In the genomic region with DNA sequence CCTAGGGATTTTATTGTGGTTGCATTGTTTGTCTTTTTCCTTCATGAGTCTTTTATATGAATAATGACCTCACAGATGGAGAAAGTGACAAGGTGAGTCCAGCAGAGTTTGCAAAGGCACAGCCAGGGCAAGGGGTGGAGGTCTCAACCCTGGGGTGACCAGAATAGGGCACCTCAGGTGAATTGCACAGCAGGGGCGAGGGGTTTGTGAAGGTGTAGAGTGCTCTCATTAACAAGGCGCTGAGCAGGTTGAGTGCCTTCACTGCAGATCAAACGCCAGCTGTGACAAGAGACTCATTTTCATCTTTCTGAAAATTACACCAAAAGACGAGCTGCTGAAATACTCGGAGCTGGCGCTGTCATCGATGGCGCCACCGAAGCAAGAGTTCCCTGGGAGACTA, we compare ENCODE assay signal across 9 mouse cellular contexts. TPM values are rescaled to one million over a fixed set of nuclear protein-coding genes. Genes with fewer than 3 reads are reported as not detected.
A peak's percentile ranks its signal among the peaks of the same experiment; 100 is the strongest.
DNase-seq lines count a peak whose midpoint lies in the region; ATAC-seq and TF ChIP-seq lines count a peak whose summit lies in the region.
"Had no signal": no experiment of that assay in that cellular context is flagged by ENCODE, and none has a peak within 500 bp of the region (broad histone marks: within the 10 kb centered on the region; RNA-seq: fewer than 3 reads in every experiment).

No protein-coding gene starts in this region.

- no peak for DNase-seq in heart, adult 9 months (ENCODE audit: low spot score in 2 of 2)
- peak; percentile 33 for DNase-seq in brain, embryonic 14.5 days (ENCODE audit: low read depth)
- no peak for DNase-seq in layer of hippocampus, adult 11-12 months (ENCODE audit: low spot score)
- DNase-seq in embryo, embryonic 10.5 days (ENCODE audit: low spot score) = no peak
- DNase-seq in gastrocnemius, postnatal 25 days = no peak

- no peaks in the 10 kb centered on the region for H3K9me3 ChIP-seq in heart, embryonic 15.5 days (replicated peaks)
- H3K9me3 ChIP-seq in forebrain, embryonic 16.5 days (ENCODE audit: control insufficient read depth, low read length) = no peaks in the 10 kb centered on the region
- no peaks in the 10 kb centered on the region for H3K9me3 ChIP-seq in midbrain, embryonic 12.5 days

- WGBS in heart, embryonic 15.5 days = 22% methylated on average over 9 of the region's 9 CpGs
- WGBS in forebrain, embryonic 16.5 days = 12% methylated on average over 9 of the region's 9 CpGs
- 10% methylated on average over 9 of the region's 9 CpGs for WGBS in midbrain, embryonic 12.5 days

- no peaks in the 10 kb centered on the region for H3K36me3 ChIP-seq in heart, embryonic 15.5 days
- no peaks in the 10 kb centered on the region for H3K36me3 ChIP-seq in forebrain, embryonic 16.5 days (ENCODE audit: control insufficient read depth, insufficient read depth)
- no peaks in the 10 kb centered on the region for H3K36me3 ChIP-seq in midbrain, embryonic 12.5 days
- H3K36me3 ChIP-seq: G1E had no signal

- ATAC-seq in heart, embryonic 15.5 days (replicated peaks; ENCODE audit: insufficient number of reproducible peaks, insufficient read depth, low FRiP score, low read depth) = no peak
- ATAC-seq in forebrain, embryonic 16.5 days = peak; percentile 45
- no peak for ATAC-seq in midbrain, embryonic 12.5 days (ENCODE audit: low FRiP score, low read depth)

- H3K4me1 ChIP-seq in heart, embryonic 15.5 days (replicated peaks) = peaks cover 11% of the 10 kb centered on the region
- H3K4me1 ChIP-seq in forebrain, embryonic 16.5 days (replicated peaks; ENCODE audit: control insufficient read depth, insufficient read depth, low read length) = peaks cover 7% of the 10 kb centered on the region
- H3K4me1 ChIP-seq in midbrain, embryonic 12.5 days = peaks cover 13% of the 10 kb centered on the region

- H3K27ac ChIP-seq in heart, embryonic 15.5 days = no peak overlapping the region
- H3K27ac ChIP-seq in forebrain, embryonic 16.5 days (ENCODE audit: low read length) = no peak overlapping the region
- no peak overlapping the region for H3K27ac ChIP-seq in midbrain, embryonic 12.5 days (replicated peaks)

- no peak for TF ChIP-seq CTCF in brain, embryonic 14.5 days (IDR thresholded peaks at IDR 0.05; ENCODE audit: borderline replicate concordance, extremely low read depth, insufficient read depth, insufficient read length)

- peak overlapping the region; percentile 90 for H3K4me2 ChIP-seq in heart, embryonic 15.5 days
- H3K4me2 ChIP-seq in forebrain, embryonic 16.5 days (ENCODE audit: low read length) = peak overlapping the region; percentile 87
- peak overlapping the region; percentile 97 for H3K4me2 ChIP-seq in midbrain, embryonic 12.5 days (replicated peaks)

- peak overlapping the region; percentile 63 for H3K4me3 ChIP-seq in heart, embryonic 15.5 days
- peak overlapping the region; percentile 60 for H3K4me3 ChIP-seq in forebrain, embryonic 16.5 days (replicated peaks; ENCODE audit: low read length)
- H3K4me3 ChIP-seq in midbrain, embryonic 12.5 days = peak overlapping the region; percentile 71

- no peak overlapping the region for H3K9ac ChIP-seq in heart, embryonic 15.5 days
- H3K9ac ChIP-seq in forebrain, embryonic 16.5 days (replicated peaks; ENCODE audit: low read depth, low read length) = peak overlapping the region; percentile 71
- H3K9ac ChIP-seq in midbrain, embryonic 12.5 days (replicated peaks) = no peak overlapping the region

- peaks cover 75% of the 10 kb centered on the region for H3K27me3 ChIP-seq in heart, embryonic 15.5 days
- H3K27me3 ChIP-seq in forebrain, embryonic 16.5 days (replicated peaks; ENCODE audit: control insufficient read depth, insufficient read depth, low read length) = peaks cover 70% of the 10 kb centered on the region
- H3K27me3 ChIP-seq in midbrain, embryonic 12.5 days = peaks cover 96% of the 10 kb centered on the region

- TF ChIP-seq POLR2A in brain, embryonic 14.5 days (IDR thresholded peaks at IDR 0.05; ENCODE audit: borderline replicate concordance, extremely low read depth, insufficient read depth, insufficient read length, poor library complexity, severe bottlenecking) = no peak

RNA-seq across cellular contexts. Expression of gene Gbx2, which starts 36.6 kb away (rescaled TPM):
- 0.11 TPM in 1 of 2 replicates, not detected in the other for polyA plus RNA-seq in heart, embryonic 15.5 days (2015; fragmentation: Nextera tagmentation; extraction: Ambion mirVana)
- polyA plus RNA-seq in brain, embryonic 14.5 days (2012; rRNA removed) = 30.3 and 38.2 TPM in 2 replicates
- 4.1 and 8.1 TPM in 2 replicates for polyA plus RNA-seq in forebrain, embryonic 16.5 days (2015; fragmentation: Nextera tagmentation; extraction: Ambion mirVana)
- 29.7 and 39.2 TPM in 2 replicates for polyA plus RNA-seq in midbrain, embryonic 12.5 days (2016; fragmentation: Nextera tagmentation; extraction: Ambion mirVana)
- under 1 TPM in 1 of 2 experiments, not detected in 1; 0.23 TPM for total RNA-seq in gastrocnemius, postnatal 25 days (2021)
- polyA plus RNA-seq: G1E had no signal

RNA-seq across cellular contexts. Expression of gene Asb18, which starts 46.9 kb away (rescaled TPM):
- 0.92 and 1.1 TPM in 2 replicates for polyA plus RNA-seq in heart, embryonic 15.5 days (2015; fragmentation: Nextera tagmentation; extraction: Ambion mirVana)
- 0.25 and 0.59 TPM in 2 replicates for polyA plus RNA-seq in brain, embryonic 14.5 days (2012; rRNA removed)
- 0.14 and 0.33 TPM in 2 replicates for polyA plus RNA-seq in forebrain, embryonic 16.5 days (2015; fragmentation: Nextera tagmentation; extraction: Ambion mirVana)
- 0.18 and 0.25 TPM in 2 replicates for polyA plus RNA-seq in midbrain, embryonic 12.5 days (2016; fragmentation: Nextera tagmentation; extraction: Ambion mirVana)
- total RNA-seq in gastrocnemius, postnatal 25 days (2021) = 10 to 100 TPM; 19.9 to 22.6 TPM
- polyA plus RNA-seq: G1E had no signal
